Mouse (Mus musculus) myocyte (in vitro differentiated cells): ENCODE results near the gene Stra6.

Experiments
- CEBPB ChIP-seq: IDR thresholded peaks from 2 replicates; pipeline ENCODE4 v1.6.1; 2011; ENCODE audit warnings: mild to moderate bottlenecking, moderate library complexity; ENCODE audit not compliant: poor library complexity, insufficient read depth, severe bottlenecking
- MAX ChIP-seq: IDR thresholded peaks from one replicate; pipeline ENCODE4 v1.6.1; 2011; ENCODE audit warnings: low read depth, mild to moderate bottlenecking, control low read depth
- MYOD1 ChIP-seq, 3 experiments: IDR thresholded peaks; one replicate each; pipeline ENCODE4 v1.6.1; 2011; ENCODE audit warnings: control low read depth in 2 of 3, low read depth in 2 of 3, mild to moderate bottlenecking in 2 of 3, moderate library complexity in 1 of 3; ENCODE audit not compliant: insufficient read length in 2 of 3, control insufficient read depth in 1 of 3
- MYOG ChIP-seq, 3 experiments: IDR thresholded peaks; one replicate each; pipeline ENCODE4 v1.6.1; 2011; ENCODE audit warnings: control low read depth in 2 of 3, low read depth in 2 of 3, mild to moderate bottlenecking in 2 of 3; ENCODE audit not compliant: insufficient read length in 2 of 3, control insufficient read depth in 1 of 3, insufficient read depth in 1 of 3
- POLR2A ChIP-seq: IDR thresholded peaks from one replicate; pipeline ENCODE4 v1.6.1; 2011; ENCODE audit warnings: low read depth, mild to moderate bottlenecking, control low read depth, moderate library complexity; ENCODE audit not compliant: insufficient read length
- POLR2AphosphoS2 ChIP-seq: IDR thresholded peaks from one replicate; pipeline ENCODE4 v1.6.1; 2011; ENCODE audit warnings: low read depth, control low read depth; ENCODE audit not compliant: insufficient read length
- REST ChIP-seq: IDR thresholded peaks from one replicate; pipeline ENCODE4 v1.6.1; 2011; ENCODE audit warnings: mild to moderate bottlenecking, control low read depth, moderate library complexity; ENCODE audit not compliant: insufficient read depth, insufficient read length
- SRF ChIP-seq: IDR thresholded peaks from one replicate; pipeline ENCODE4 v1.6.1; 2011; ENCODE audit warnings: low read depth; ENCODE audit not compliant: control insufficient read depth, insufficient read length
- USF1 ChIP-seq: IDR thresholded peaks from one replicate; pipeline ENCODE4 v1.6.1; 2011; ENCODE audit warnings: low read depth, mild to moderate bottlenecking, control low read depth, moderate library complexity

DNA sequence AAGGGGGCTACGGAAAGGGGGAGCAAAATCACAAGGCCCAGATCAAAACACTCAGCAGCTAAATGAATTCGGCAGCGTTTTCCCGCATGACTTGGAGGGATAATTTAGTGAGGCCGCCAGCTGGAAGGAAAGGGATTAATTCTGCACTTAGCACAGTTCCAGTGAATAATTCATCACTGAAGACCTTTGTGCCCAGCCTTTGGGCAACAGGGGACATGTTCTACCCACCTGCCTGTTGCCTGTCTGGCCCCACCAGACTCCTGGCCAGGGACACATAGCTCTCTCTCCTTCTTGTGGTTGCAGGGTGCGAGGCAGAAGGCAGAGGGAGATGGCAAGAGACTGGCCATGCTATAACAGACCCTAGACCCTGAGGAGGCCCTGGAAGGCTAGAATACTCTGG is 1.9 kb downstream of the Stra6 start:
- TF ChIP-seq POLR2A (no peak), USF1 (no peak), MYOG (IDR thresholded peaks at IDR 0.05; ENCODE audit: control insufficient read depth in 1 of 3, insufficient read depth in 1 of 3, insufficient read length in 2 of 3, low read depth in 2 of 3) (no peak), POLR2AphosphoS2 (no peak), MYOD1 (IDR thresholded peaks at IDR 0.05; ENCODE audit: control insufficient read depth in 1 of 3, insufficient read length in 2 of 3, low read depth in 2 of 3) (no peak), REST (no peak), MAX (no peak), CEBPB (no peak), SRF (no peak)
